Mouse (Mus musculus) splenic B cell, adult 2 months (primary cell): ENCODE results near the gene Kcnj16.

Source experiments
- DNase-seq: peaks from one replicate; pipeline ENCODE4 v3.0.0-alpha.2; 2011; ENCODE audit warnings: low read depth, low spot score
- H3K27me3 ChIP-seq: 2 replicates; pipeline ENCODE4 v1.6.1; 2012; ENCODE audit warnings: mild to moderate bottlenecking, low read length, moderate library complexity, mixed read lengths; ENCODE audit not compliant: control insufficient read depth, poor library complexity, insufficient read depth, severe bottlenecking
- H3K36me3 ChIP-seq: 2 replicates; pipeline ENCODE4 v1.6.1; 2012; ENCODE audit warnings: mild to moderate bottlenecking, low read length, moderate library complexity, mixed read lengths; ENCODE audit not compliant: control insufficient read depth, poor library complexity, insufficient read depth, severe bottlenecking

Gene Kcnj16

GRCm38 (mm10) chr11:111016206-111016605 is 48.4 kb downstream of the Kcnj16 start:
- H3K36me3 ChIP-seq = no peaks in the 10 kb centered on the region
- H3K27me3 ChIP-seq = no peaks in the 10 kb centered on the region
- DNase-seq = no peak

- H3K36me3 ChIP-seq = no peaks in the 10 kb centered on the region
- DNase-seq = no peak
- H3K27me3 ChIP-seq = no peaks in the 10 kb centered on the region
These were observed 52.4 kb downstream of the Kcnj16 start for GRCm38 (mm10) chr11:111020211-111020610.

GRCm38 (mm10) chr11:111022681-111023281 is 54.9 kb downstream of the Kcnj16 start:
- DNase-seq = no peak
- no peaks in the 10 kb centered on the region for H3K36me3 ChIP-seq
- no peaks in the 10 kb centered on the region for H3K27me3 ChIP-seq

GRCm38 (mm10) chr11:111042175-111042574 is 74.3 kb downstream of the Kcnj16 start:
- Histone ChIP-seq H3K27me3 (no peaks in the 10 kb centered on the region), H3K36me3 (no peaks in the 10 kb centered on the region)
- DNase-seq = peak; percentile 68

- no peak for DNase-seq
- H3K27me3 ChIP-seq = no peaks in the 10 kb centered on the region
These were observed 75.5 kb downstream of the Kcnj16 start for GRCm38 (mm10) chr11:111043298-111043697.

GRCm38 (mm10) chr11:111054252-111054651 is 86.4 kb downstream of the Kcnj16 start:
- DNase-seq = no peak
- Histone ChIP-seq H3K27me3 (no peaks in the 10 kb centered on the region), H3K36me3 (no peaks in the 10 kb centered on the region)

More at GRCm38 (mm10) chr11:111043298-111043697, 75.5 kb downstream of the Kcnj16 start:
- no peaks in the 10 kb centered on the region for H3K36me3 ChIP-seq

- no peaks in the 10 kb centered on the region for H3K36me3 ChIP-seq
- H3K27me3 ChIP-seq = no peaks in the 10 kb centered on the region
- no peak for DNase-seq
These were observed 87.3 kb downstream of the Kcnj16 start for GRCm38 (mm10) chr11:111054854-111055822.

- DNase-seq = no peak
- Histone ChIP-seq H3K27me3 (no peaks in the 10 kb centered on the region), H3K36me3 (no peaks in the 10 kb centered on the region)
These were observed 88.2 kb downstream of the Kcnj16 start for GRCm38 (mm10) chr11:111056030-111056429.

GRCm38 (mm10) chr11:111057435-111057834 is 89.6 kb downstream of the Kcnj16 start:
- no peaks in the 10 kb centered on the region for H3K36me3 ChIP-seq
- DNase-seq = no peak
- H3K27me3 ChIP-seq = no peaks in the 10 kb centered on the region

GRCm38 (mm10) chr11:111059440-111059839 is 91.6 kb downstream of the Kcnj16 start:
- DNase-seq = no peak
- no peaks in the 10 kb centered on the region for H3K27me3 ChIP-seq
- no peaks in the 10 kb centered on the region for H3K36me3 ChIP-seq

- no peak for DNase-seq
- no peaks in the 10 kb centered on the region for H3K36me3 ChIP-seq
- H3K27me3 ChIP-seq = no peaks in the 10 kb centered on the region
These were observed 92.4 kb downstream of the Kcnj16 start for GRCm38 (mm10) chr11:111060216-111060615.

GRCm38 (mm10) chr11:111064751-111065527 is 97.1 kb downstream of the Kcnj16 start:
- Histone ChIP-seq H3K27me3 (no peaks in the 10 kb centered on the region; the same call in 1 of the 2 replicates), H3K36me3 (no peaks in the 10 kb centered on the region)
- peak; percentile 63 for DNase-seq

- peak; percentile 79 for DNase-seq
- H3K36me3 ChIP-seq = no peaks in the 10 kb centered on the region
- no peaks in the 10 kb centered on the region; the same call in 1 of the 2 replicates for H3K27me3 ChIP-seq
These were observed 97.9 kb downstream of the Kcnj16 start, which contains the start of gene Kcnj2 for GRCm38 (mm10) chr11:111065635-111066298. Gene Kcnj2 (plus strand): TSS chr11:111066164.

GRCm38 (mm10) chr11:111066299-111066691 is 98.5 kb downstream of the Kcnj16 start:
- Histone ChIP-seq H3K36me3 (no peaks in the 10 kb centered on the region), H3K27me3 (no peaks in the 10 kb centered on the region; the same call in 1 of the 2 replicates)
- no peak for DNase-seq
